Mouse (Mus musculus): ENCODE measurements around the gene Abhd12.

GRCm38 (mm10) chr2:150918720-150919119 is 14.2 kb upstream of the Abhd12 start:
- TF ChIP-seq GATA1 (IDR thresholded peaks at IDR 0.05; ENCODE audit: borderline replicate concordance, low read length) (no peak), CTCF (IDR thresholded peaks at IDR 0.05; ENCODE audit: low read depth, low read length) (no peak), TAL1 (conservative IDR thresholded peaks at IDR 0.05; ENCODE audit: low read depth, low read length) (no peak), POLR2AphosphoS5 (IDR thresholded peaks at IDR 0.05; ENCODE audit: insufficient replicate concordance, low read depth, low read length) (no peak)
